Mouse (Mus musculus) embryonic facial prominence, embryonic 11.5 days (tissue): Measurements from ENCODE around the gene Cyp2j9. TPM values are rescaled to one million over a fixed set of nuclear protein-coding genes. Genes with fewer than 3 reads are reported as not detected.

Experiments
- ATAC-seq: fragments of 200-750 bp; cut with Nextera tagmentation; replicated peaks from 2 replicates; pipeline ENCODE4 v1.8.0; 2017; ENCODE audit warnings: low read depth; ENCODE audit not compliant: insufficient number of reproducible peaks, low FRiP score, low TSS enrichment
- DNase-seq: peaks from one replicate; pipeline ENCODE4 v3.0.0-alpha.2; 2015; ENCODE audit warnings: low spot score
- H3K27ac ChIP-seq: fragments of 300-500 bp; sonication (generic); replicated peaks from 2 replicates; pipeline ENCODE4 v1.5.1; 2014; ENCODE audit warnings: mild to moderate bottlenecking, low read depth, low read length, control low read depth
- H3K27me3 ChIP-seq: fragments of 300-500 bp; sonication (generic); 2 replicates; pipeline ENCODE4 v1.6.1; 2014; ENCODE audit warnings: mild to moderate bottlenecking, low read length, moderate library complexity, mixed read lengths; ENCODE audit not compliant: control insufficient read depth, insufficient read depth
- H3K36me3 ChIP-seq: fragments of 300-500 bp; sonication (generic); replicated peaks from 2 replicates; pipeline ENCODE4 v1.6.1; 2014; ENCODE audit warnings: low read depth, mild to moderate bottlenecking, low read length, moderate library complexity, mixed read lengths; ENCODE audit not compliant: control insufficient read depth, insufficient read depth
- H3K4me1 ChIP-seq: fragments of 300-500 bp; sonication (generic); 2 replicates; pipeline ENCODE4 v1.6.1; 2014; ENCODE audit warnings: low read length, mixed read lengths; ENCODE audit not compliant: control insufficient read depth, insufficient read depth
- H3K4me2 ChIP-seq: fragments of 300-500 bp; sonication (generic); 2 replicates; pipeline ENCODE4 v1.6.1; 2014; ENCODE audit warnings: low read depth, mild to moderate bottlenecking, control low read depth, low read length, moderate library complexity
- H3K4me3 ChIP-seq: fragments of 300-500 bp; sonication (generic); 2 replicates; pipeline ENCODE4 v1.5.1; 2014; ENCODE audit warnings: low read depth, low read length, control low read depth
- H3K9ac ChIP-seq: fragments of 300-500 bp; sonication (generic); replicated peaks from 2 replicates; pipeline ENCODE4 v1.6.1; 2014; ENCODE audit warnings: mild to moderate bottlenecking, control low read depth, low read length
- H3K9me3 ChIP-seq: fragments of 300-500 bp; sonication (generic); replicated peaks from 2 replicates; pipeline ENCODE4 v1.6.1; 2016; ENCODE audit warnings: mild to moderate bottlenecking, low read length, inconsistent platforms, mixed read lengths; ENCODE audit not compliant: control insufficient read depth
- WGBS: fragments of 180-500 bp; shearing (Covaris S2); extraction: QIAGEN DNeasy Blood & Tissue Kit; methylation state at CpG from one replicate; pipeline ENCODE4 v1.1.7; 2014; 5-methylcytosine and 5-hydroxymethylcytosine counted together
- polyA plus RNA-seq: library from polyadenylated mRNA; unstranded; fragments of >200 nt; fragmentation: Nextera tagmentation; extraction: Ambion mirVana; gene quantifications from 2 replicates; pipeline ENCODE4 v1.2.1, GENCODE M21; 2014

Cyp2j9 gene
- polyA plus RNA-seq, 1 experiment from 2014 or later, result 1.1 TPM

GRCm38 (mm10) chr4:96565808-96566207, 25.6 kb downstream of the Cyp2j9 start:
- no peak overlapping the region for H3K27ac ChIP-seq
- no peaks in the 10 kb centered on the region for H3K36me3 ChIP-seq
- no peak overlapping the region for H3K4me3 ChIP-seq
- no peak overlapping the region for H3K4me2 ChIP-seq
- ATAC-seq (no peak), DNase-seq (no peak)
- H3K9me3 ChIP-seq, result no peaks in the 10 kb centered on the region
- no peaks in the 10 kb centered on the region for H3K27me3 ChIP-seq
- no peak overlapping the region for H3K9ac ChIP-seq
- no peaks in the 10 kb centered on the region for H3K4me1 ChIP-seq

GRCm38 (mm10) chr4:96560464-96560863, 30.9 kb downstream of the Cyp2j9 start:
- Histone ChIP-seq H3K9ac (no peak overlapping the region), H3K9me3 (no peaks in the 10 kb centered on the region), H3K27ac (no peak overlapping the region), H3K27me3 (no peaks in the 10 kb centered on the region), H3K4me3 (no peak overlapping the region), H3K4me2 (no peak overlapping the region), H3K36me3 (no peaks in the 10 kb centered on the region), H3K4me1 (no peaks in the 10 kb centered on the region)
- WGBS, result 83% methylated on average over 1 of the region's 1 CpGs
- DNase-seq, result no peak
- no peak for ATAC-seq

- H3K4me1 ChIP-seq, result no peaks in the 10 kb centered on the region
- ATAC-seq (no peak), DNase-seq (no peak)
- no peak overlapping the region for H3K27ac ChIP-seq
- H3K4me2 ChIP-seq, result no peak overlapping the region
- WGBS, result 80% methylated on average over 1 of the region's 1 CpGs
- H3K9ac ChIP-seq, result no peak overlapping the region
- H3K4me3 ChIP-seq, result no peak overlapping the region
- H3K9me3 ChIP-seq, result no peaks in the 10 kb centered on the region
- H3K27me3 ChIP-seq, result no peaks in the 10 kb centered on the region
- H3K36me3 ChIP-seq, result no peaks in the 10 kb centered on the region
Observed at GRCm38 (mm10) chr4:96559781-96560180, 31.6 kb downstream of the Cyp2j9 start.

GRCm38 (mm10) chr4:96553133-96553819, 38.1 kb downstream of the Cyp2j9 start, which contains the start of gene Cyp2j6:
Gene Cyp2j6, minus strand, starts transcription at chr4:96553661.
- H3K27ac ChIP-seq, result 0 out of 2 replicates have a peak within 1 kb of the TSS, but pooled peaks have one; percentile 47
- 3% methylated on average over 16 of the region's 16 CpGs for WGBS
- ATAC-seq, result peak; percentile 96

GRCm38 (mm10) chr4:96551619-96552018, 39.8 kb downstream of the Cyp2j9 start:
- Histone ChIP-seq H3K27ac (no peak overlapping the region), H3K4me1 (no peaks in the 10 kb centered on the region), H3K36me3 (no peaks in the 10 kb centered on the region), H3K4me3 (no peak overlapping the region), H3K9me3 (no peaks in the 10 kb centered on the region), H3K27me3 (no peaks in the 10 kb centered on the region), H3K9ac (no peak overlapping the region), H3K4me2 (no peak overlapping the region)
- ATAC-seq, result no peak
- WGBS, result 93% methylated on average over 3 of the region's 3 CpGs
- DNase-seq, result no peak

More at GRCm38 (mm10) chr4:96553133-96553819, 38.1 kb downstream of the Cyp2j9 start, which contains the start of gene Cyp2j6:
- peak; percentile 77 for DNase-seq
- peak within 1 kb of the TSS; percentile 61 for H3K4me3 ChIP-seq
- no peaks in the 10 kb centered on the region for H3K9me3 ChIP-seq
- H3K36me3 ChIP-seq, result no peaks in the 10 kb centered on the region
- peak within 1 kb of the TSS; percentile 80 for H3K9ac ChIP-seq
- no peaks in the 10 kb centered on the region for H3K27me3 ChIP-seq
- H3K4me1 ChIP-seq, result no peaks in the 10 kb centered on the region
- peak within 1 kb of the TSS; percentile 58 for H3K4me2 ChIP-seq

GRCm38 (mm10) chr4:96545976-96546375, 45.4 kb downstream of the Cyp2j9 start:
- H3K4me3 ChIP-seq, result no peak overlapping the region
- H3K9me3 ChIP-seq, result no peaks in the 10 kb centered on the region
- no peaks in the 10 kb centered on the region for H3K36me3 ChIP-seq
- no peak for DNase-seq
- H3K27me3 ChIP-seq, result no peaks in the 10 kb centered on the region
- H3K27ac ChIP-seq, result no peak overlapping the region
- no peak overlapping the region for H3K4me2 ChIP-seq
- 35% methylated on average over 1 of the region's 1 CpGs for WGBS
- no peak for ATAC-seq
- H3K9ac ChIP-seq, result no peak overlapping the region
- H3K4me1 ChIP-seq, result no peaks in the 10 kb centered on the region

- H3K36me3 ChIP-seq, result no peaks in the 10 kb centered on the region
- H3K4me2 ChIP-seq, result no peak overlapping the region
- H3K9ac ChIP-seq, result no peak overlapping the region
- H3K27ac ChIP-seq, result no peak overlapping the region
- H3K9me3 ChIP-seq, result no peaks in the 10 kb centered on the region
- no peaks in the 10 kb centered on the region for H3K4me1 ChIP-seq
- no peaks in the 10 kb centered on the region for H3K27me3 ChIP-seq
- no peak overlapping the region for H3K4me3 ChIP-seq
- ATAC-seq (no peak), DNase-seq (no peak)
- WGBS, result 22% methylated on average over 1 of the region's 1 CpGs
Observed at GRCm38 (mm10) chr4:96525772-96526171, 65.6 kb downstream of the Cyp2j9 start.

GRCm38 (mm10) chr4:96522256-96522655, 69.1 kb downstream of the Cyp2j9 start:
- no peaks in the 10 kb centered on the region for H3K36me3 ChIP-seq
- no peak overlapping the region for H3K27ac ChIP-seq
- H3K4me3 ChIP-seq, result no peak overlapping the region
- no peaks in the 10 kb centered on the region for H3K4me1 ChIP-seq
- H3K27me3 ChIP-seq, result no peaks in the 10 kb centered on the region
- ATAC-seq (no peak), DNase-seq (no peak)
- no peak overlapping the region for H3K4me2 ChIP-seq
- H3K9me3 ChIP-seq, result no peaks in the 10 kb centered on the region
- no peak overlapping the region for H3K9ac ChIP-seq
- WGBS, result 77% methylated on average over 2 of the region's 2 CpGs
